Mouse (Mus musculus): Measurements from ENCODE around the gene Polr3b. TPM values are rescaled to one million over a fixed set of nuclear protein-coding genes. Genes with fewer than 3 reads are reported as not detected.

Polr3b gene
- polyA plus RNA-seq, 1 experiment from 2014 or later = 17.2 TPM

GRCm38 (mm10) chr10:84677871-84678270, 55.8 kb downstream of the Polr3b start:
- H3K27me3 ChIP-seq = peaks cover 4% of the 10 kb centered on the region; the same call in 1 of the 2 replicates
- no peak overlapping the region for H3K4me2 ChIP-seq (replicated peaks)
- H3K9ac ChIP-seq (replicated peaks) = no peak overlapping the region
- ATAC-seq = no peak
- no peak overlapping the region for H3K27ac ChIP-seq
- no peaks in the 10 kb centered on the region for H3K4me1 ChIP-seq (replicated peaks)
- no peaks in the 10 kb centered on the region for H3K9me3 ChIP-seq
- H3K4me3 ChIP-seq (replicated peaks) = no peak overlapping the region
- peaks cover 67% of the 10 kb centered on the region for H3K36me3 ChIP-seq
- 85% methylated on average over 3 of the region's 3 CpGs for WGBS

DNA sequence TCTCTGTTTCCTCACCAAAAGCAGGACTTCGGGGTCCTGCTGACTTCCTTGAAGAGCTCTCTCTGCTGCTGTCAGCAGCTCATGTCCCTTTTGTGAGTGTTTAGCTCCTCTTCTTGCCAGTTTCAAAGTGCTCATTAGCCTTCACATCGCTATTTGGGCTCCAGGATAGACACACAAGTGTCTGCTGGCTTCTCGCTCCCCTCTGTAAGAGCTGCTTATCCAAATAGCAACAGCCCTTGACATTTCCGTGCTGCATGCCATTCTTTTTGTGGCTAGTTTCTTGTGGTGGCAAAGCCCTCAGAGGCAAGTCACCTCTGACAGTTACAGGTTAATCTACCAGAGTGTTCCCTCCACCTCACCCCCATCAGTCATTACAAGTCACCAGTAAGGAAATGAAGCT, 56.3 kb downstream of the Polr3b start:
- H3K9me3 ChIP-seq = no peaks in the 10 kb centered on the region
- H3K9ac ChIP-seq (replicated peaks) = no peak overlapping the region
- peaks cover 7% of the 10 kb centered on the region; the same call in 1 of the 2 replicates for H3K27me3 ChIP-seq
- peaks cover 61% of the 10 kb centered on the region for H3K36me3 ChIP-seq
- no peak overlapping the region for H3K27ac ChIP-seq
- no peak overlapping the region for H3K4me3 ChIP-seq (replicated peaks)
- no peak for ATAC-seq
- H3K4me2 ChIP-seq (replicated peaks) = no peak overlapping the region
- 68% methylated on average over 4 of the region's 4 CpGs for WGBS
- H3K4me1 ChIP-seq (replicated peaks) = no peaks in the 10 kb centered on the region

DNA sequence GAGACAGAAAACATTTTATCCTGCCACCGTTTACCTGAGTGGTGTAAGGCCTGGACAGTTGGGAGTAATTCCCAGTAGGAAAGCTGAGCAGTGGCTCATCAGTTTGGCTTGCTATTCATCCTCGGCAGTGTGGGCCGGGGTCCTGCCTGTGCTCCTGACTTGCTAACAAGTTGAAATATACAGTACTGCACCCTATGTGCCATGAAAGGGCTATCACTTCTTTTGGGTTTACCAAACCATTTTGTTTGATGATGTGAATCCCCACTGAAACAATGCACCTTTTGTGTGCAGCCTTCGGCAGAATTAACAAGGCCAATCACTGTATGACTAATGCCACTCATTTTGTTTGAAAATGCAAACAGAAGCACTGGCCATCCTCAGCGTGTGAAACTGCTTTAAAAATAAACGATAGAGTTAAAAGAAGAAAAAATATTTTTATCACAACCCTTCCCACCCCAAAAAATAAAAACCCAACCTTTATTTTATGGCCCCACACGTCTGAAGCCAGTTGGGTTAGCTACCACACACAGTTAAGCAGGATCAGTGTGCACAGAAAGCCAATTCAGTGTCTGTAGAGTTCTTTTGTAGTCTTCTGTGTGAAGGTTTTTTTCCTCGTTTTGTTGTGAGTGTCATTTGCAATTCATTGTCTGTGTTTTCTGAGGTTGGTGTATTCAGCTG, 63.5 kb downstream of the Polr3b start:
- H3K4me3 ChIP-seq (replicated peaks) = no peak overlapping the region
- H3K4me2 ChIP-seq (replicated peaks) = peak overlapping the region; percentile 9
- peaks cover 34% of the 10 kb centered on the region for H3K4me1 ChIP-seq (replicated peaks)
- peaks cover 38% of the 10 kb centered on the region for H3K27me3 ChIP-seq
- H3K36me3 ChIP-seq = peaks cover 7% of the 10 kb centered on the region
- H3K9me3 ChIP-seq = no peaks in the 10 kb centered on the region
- ATAC-seq = peak; percentile 59
- no peak overlapping the region for H3K9ac ChIP-seq (replicated peaks)
- peak overlapping the region; percentile 54 for H3K27ac ChIP-seq
- WGBS = 9% methylated on average over 8 of the region's 8 CpGs

DNA sequence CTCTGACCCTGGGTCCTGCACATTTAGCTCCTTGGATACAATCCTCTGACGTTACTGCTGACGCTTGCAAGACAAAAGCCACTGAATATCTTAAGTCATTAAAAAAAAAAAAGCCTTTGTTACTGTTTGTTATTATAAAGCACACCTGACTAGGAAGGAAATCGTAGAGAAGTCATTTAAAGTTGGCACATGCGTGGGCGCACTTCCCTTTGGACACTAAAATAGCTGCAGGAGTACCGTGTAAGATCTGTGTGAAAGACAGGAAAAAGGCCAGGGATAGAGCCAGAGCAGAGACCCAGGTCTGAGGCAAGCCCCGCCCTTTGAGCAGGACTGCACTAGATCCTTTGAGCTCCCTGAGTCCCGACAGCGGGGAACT, 64.0 kb downstream of the Polr3b start:
- Histone ChIP-seq H3K27ac (peak overlapping the region; percentile 54), H3K4me3 (replicated peaks) (no peak overlapping the region), H3K4me1 (replicated peaks) (peaks cover 34% of the 10 kb centered on the region), H3K9me3 (no peaks in the 10 kb centered on the region), H3K4me2 (replicated peaks) (peak overlapping the region; percentile 9), H3K36me3 (peaks cover 4% of the 10 kb centered on the region), H3K9ac (replicated peaks) (peak overlapping the region; percentile 37; the same call in 1 of the 2 replicates), H3K27me3 (peaks cover 38% of the 10 kb centered on the region)
- ATAC-seq = peak; percentile 80
- WGBS = 4% methylated on average over 9 of the region's 9 CpGs

DNA sequence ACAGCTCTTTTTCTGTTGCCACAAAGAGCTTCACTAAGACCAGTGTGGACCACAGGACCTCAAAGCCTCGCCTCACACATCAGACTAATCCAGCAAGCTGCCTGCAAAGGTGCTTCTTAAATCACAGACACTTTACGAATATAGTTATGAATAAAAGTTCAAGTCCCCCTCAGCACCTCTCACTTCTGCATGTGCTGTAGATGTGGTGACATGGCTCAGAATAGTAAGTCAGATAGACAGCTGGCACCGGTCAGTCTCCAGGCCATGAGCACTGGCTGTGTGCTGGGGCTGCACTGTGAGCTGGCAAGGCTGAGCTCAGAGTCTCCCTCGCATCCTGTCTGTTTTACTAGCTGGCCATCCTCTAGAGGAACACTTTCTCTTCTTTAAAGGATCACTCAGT, 64.6 kb downstream of the Polr3b start:
- peak; percentile 62 for ATAC-seq
- H3K27ac ChIP-seq = peak overlapping the region; percentile 54
- H3K36me3 ChIP-seq = no peaks in the 10 kb centered on the region; the same call in 1 of the 2 replicates
- peak overlapping the region; percentile 37; the same call in 1 of the 2 replicates for H3K9ac ChIP-seq (replicated peaks)
- H3K4me2 ChIP-seq (replicated peaks) = peak overlapping the region; percentile 9; the same call in 1 of the 2 replicates
- H3K4me1 ChIP-seq (replicated peaks) = peaks cover 34% of the 10 kb centered on the region
- peaks cover 38% of the 10 kb centered on the region for H3K27me3 ChIP-seq
- WGBS = 25% methylated on average over 4 of the region's 4 CpGs
- H3K4me3 ChIP-seq (replicated peaks) = no peak overlapping the region
- no peaks in the 10 kb centered on the region for H3K9me3 ChIP-seq

- H3K4me1 ChIP-seq (replicated peaks) = peaks cover 34% of the 10 kb centered on the region
- no peak overlapping the region for H3K4me2 ChIP-seq (replicated peaks)
- H3K9me3 ChIP-seq = no peaks in the 10 kb centered on the region
- H3K9ac ChIP-seq (replicated peaks) = no peak overlapping the region
- H3K4me3 ChIP-seq (replicated peaks) = no peak overlapping the region
- H3K27me3 ChIP-seq = peaks cover 35% of the 10 kb centered on the region
- H3K27ac ChIP-seq = no peak overlapping the region
- H3K36me3 ChIP-seq = no peaks in the 10 kb centered on the region; the same call in 1 of the 2 replicates
- ATAC-seq = no peak
- WGBS = 90% methylated on average over 4 of the region's 4 CpGs
Measured at GRCm38 (mm10) chr10:84687736-84688135, 65.6 kb downstream of the Polr3b start.

- no peaks in the 10 kb centered on the region for H3K9me3 ChIP-seq
- no peaks in the 10 kb centered on the region for H3K36me3 ChIP-seq
- peaks cover 17% of the 10 kb centered on the region for H3K27me3 ChIP-seq
- H3K4me3 ChIP-seq (replicated peaks) = no peak overlapping the region
- H3K9ac ChIP-seq (replicated peaks) = no peak overlapping the region
- ATAC-seq = no peak
- 56% methylated on average over 3 of the region's 3 CpGs for WGBS
- H3K4me1 ChIP-seq (replicated peaks) = peaks cover 33% of the 10 kb centered on the region
- no peak overlapping the region for H3K27ac ChIP-seq
- H3K4me2 ChIP-seq (replicated peaks) = no peak overlapping the region
Measured at GRCm38 (mm10) chr10:84689846-84690245, 67.8 kb downstream of the Polr3b start.

GRCm38 (mm10) chr10:84690818-84691217, 68.7 kb downstream of the Polr3b start:
- Histone ChIP-seq H3K4me2 (replicated peaks) (no peak overlapping the region), H3K27me3 (peaks cover 17% of the 10 kb centered on the region), H3K36me3 (no peaks in the 10 kb centered on the region), H3K4me3 (replicated peaks) (no peak overlapping the region), H3K4me1 (replicated peaks) (peaks cover 23% of the 10 kb centered on the region), H3K27ac (no peak overlapping the region), H3K9ac (replicated peaks) (no peak overlapping the region), H3K9me3 (no peaks in the 10 kb centered on the region)
- 66% methylated on average over 4 of the region's 4 CpGs for WGBS
- no peak for ATAC-seq

DNA sequence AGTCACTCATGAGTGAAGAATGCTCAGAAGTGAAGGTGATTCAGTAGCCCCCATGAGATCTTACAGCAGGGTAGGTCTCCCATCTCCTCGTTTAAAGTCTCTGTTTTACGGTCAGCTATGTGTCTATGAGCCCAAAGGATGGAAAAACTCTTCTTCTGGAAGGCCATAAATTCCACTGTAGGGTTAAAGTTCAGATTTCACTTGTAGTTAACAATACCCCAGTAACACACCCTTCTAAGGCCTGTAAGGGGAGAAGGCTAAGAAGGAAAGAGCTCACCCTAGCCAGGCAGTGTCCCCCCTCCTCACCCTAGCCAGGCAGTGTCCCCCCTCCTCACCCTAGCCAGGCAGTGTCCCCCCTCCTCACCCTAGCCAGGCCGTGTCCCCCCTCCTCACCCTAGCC, 69.6 kb downstream of the Polr3b start:
- Histone ChIP-seq H3K9ac (replicated peaks) (no peak overlapping the region), H3K27me3 (peaks cover 17% of the 10 kb centered on the region), H3K4me1 (replicated peaks) (peaks cover 14% of the 10 kb centered on the region), H3K27ac (no peak overlapping the region), H3K36me3 (0 out of 2 replicates have a peak, but pooled peaks cover 3% of the 10 kb centered on the region), H3K4me2 (replicated peaks) (no peak overlapping the region), H3K4me3 (replicated peaks) (no peak overlapping the region), H3K9me3 (no peaks in the 10 kb centered on the region)
- WGBS = 66% methylated on average over 3 of the region's 3 CpGs
- ATAC-seq = no peak

DNA sequence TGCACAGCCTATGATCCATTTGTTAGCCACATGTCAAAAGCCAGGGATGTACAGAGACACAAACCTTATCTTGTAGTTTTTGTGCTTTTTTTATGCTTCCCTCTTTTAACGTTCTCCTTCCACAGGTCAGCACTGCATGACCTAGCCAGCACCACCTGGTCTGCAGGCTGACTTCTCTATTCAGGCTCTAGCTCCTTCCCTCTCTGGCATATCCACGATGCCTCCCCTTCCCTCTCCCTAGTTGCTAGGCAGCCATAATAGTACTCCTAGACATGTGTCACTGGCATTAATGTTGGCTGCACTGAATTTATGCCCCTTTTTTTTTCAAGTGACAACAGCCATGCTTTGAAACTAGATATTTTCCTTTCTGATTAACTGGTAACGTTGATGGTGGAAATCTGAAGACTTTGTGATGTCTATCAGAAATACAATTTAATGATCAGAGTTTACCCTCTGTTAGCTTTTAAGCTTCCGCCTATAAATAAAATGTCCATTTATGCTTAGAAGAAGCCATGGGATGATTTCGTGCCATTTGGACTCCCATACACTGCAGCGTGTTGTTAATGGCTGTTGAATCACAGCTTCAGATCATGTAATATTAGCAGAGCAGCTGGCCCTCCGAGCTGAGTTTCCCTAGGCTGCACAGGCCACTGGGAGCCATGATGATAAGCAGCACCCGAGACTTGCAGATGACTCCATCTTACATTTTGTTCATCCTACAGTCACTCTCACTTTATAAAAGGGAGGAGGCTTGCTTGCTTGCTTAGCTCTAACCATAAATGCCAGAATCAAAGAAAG, 71.9 kb downstream of the Polr3b start:
- Histone ChIP-seq H3K27me3 (peaks cover 2% of the 10 kb centered on the region; the same call in 1 of the 2 replicates), H3K4me2 (replicated peaks) (no peak overlapping the region), H3K27ac (0 out of 2 replicates have a peak overlapping the region, but pooled peaks have one; percentile 5), H3K9me3 (no peaks in the 10 kb centered on the region), H3K4me3 (replicated peaks) (no peak overlapping the region), H3K9ac (replicated peaks) (no peak overlapping the region), H3K36me3 (peaks cover 23% of the 10 kb centered on the region), H3K4me1 (replicated peaks) (peaks cover 10% of the 10 kb centered on the region)
- ATAC-seq = 0 out of 2 replicates have a peak, but pooled peaks have one; percentile 30
- WGBS = 54% methylated on average over 8 of the region's 8 CpGs

DNA sequence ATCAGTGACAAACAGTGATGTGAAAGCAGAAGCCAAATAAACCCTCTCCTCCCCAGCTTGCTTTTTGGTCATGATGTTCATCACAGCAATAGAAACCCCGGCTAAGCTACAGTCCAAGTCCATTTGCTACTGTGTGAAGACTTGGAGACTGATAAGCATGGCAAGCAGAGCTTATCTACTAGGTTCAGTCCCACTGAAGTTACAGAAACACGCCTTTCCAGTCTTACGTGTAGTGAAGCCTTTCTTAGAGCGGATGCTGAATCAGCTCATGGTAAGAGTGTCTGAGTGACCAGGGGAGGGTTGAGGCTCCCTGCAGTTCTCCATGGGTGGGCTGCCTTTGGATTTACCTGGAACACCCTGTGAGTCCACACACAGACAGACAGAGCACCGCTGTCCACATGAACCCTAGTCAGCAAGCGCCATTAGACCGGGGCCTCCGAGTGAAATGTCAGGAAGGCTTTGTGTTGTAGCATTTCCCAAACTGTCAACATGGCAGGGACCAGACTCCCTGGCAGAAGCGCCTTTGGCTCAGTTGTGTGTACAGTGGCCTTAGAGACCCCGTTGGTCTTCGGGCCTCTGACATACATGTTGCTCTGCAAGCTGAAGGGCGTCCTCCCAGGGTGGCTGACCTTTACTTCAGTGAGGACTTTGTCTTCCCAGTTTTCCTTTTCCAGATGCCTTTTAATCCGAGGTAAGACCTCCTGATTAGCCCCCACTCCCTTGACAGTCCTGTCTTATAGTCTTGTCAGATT, 78.3 kb downstream of the Polr3b start:
- no peak overlapping the region for H3K27ac ChIP-seq
- no peak overlapping the region for H3K4me2 ChIP-seq (replicated peaks)
- H3K27me3 ChIP-seq = no peaks in the 10 kb centered on the region; the same call in 1 of the 2 replicates
- H3K4me3 ChIP-seq (replicated peaks) = no peak overlapping the region
- peaks cover 59% of the 10 kb centered on the region for H3K36me3 ChIP-seq
- no peak for ATAC-seq
- WGBS = 90% methylated on average over 13 of the region's 13 CpGs
- H3K4me1 ChIP-seq (replicated peaks) = peaks cover 2% of the 10 kb centered on the region; the same call in 1 of the 2 replicates
- no peaks in the 10 kb centered on the region for H3K9me3 ChIP-seq
- H3K9ac ChIP-seq (replicated peaks) = no peak overlapping the region

Measured in midbrain, embryonic 13.5 days (tissue).